Mouse (Mus musculus) lung, embryonic 14.5 days (tissue): ENCODE data around the gene Serpina9. TPM values are rescaled to one million over a fixed set of nuclear protein-coding genes. Genes with fewer than 3 reads are reported as not detected.

Experiments used
- ATAC-seq: fragments of 200-750 bp; cut with Nextera tagmentation; 2 replicates; pipeline ENCODE4 v1.8.0; 2017; ENCODE audit warnings: mild to moderate bottlenecking, moderate TSS enrichment, moderate library complexity; ENCODE audit not compliant: insufficient read depth
- DNase-seq: peaks from one replicate; pipeline ENCODE4 v3.0.0-alpha.2; 2015
- H3K27ac ChIP-seq: fragments of 300-500 bp; sonication (generic); 2 replicates; pipeline ENCODE4 v1.5.1; 2014; ENCODE audit warnings: low read depth, mild to moderate bottlenecking, moderate library complexity
- H3K27me3 ChIP-seq: fragments of 300-500 bp; sonication (generic); 2 replicates; pipeline ENCODE4 v1.6.1; 2014; ENCODE audit warnings: low read length, control low read depth; ENCODE audit not compliant: insufficient read depth
- H3K36me3 ChIP-seq: fragments of 300-500 bp; sonication (generic); 2 replicates; pipeline ENCODE4 v1.6.1; 2014; ENCODE audit warnings: control low read depth; ENCODE audit not compliant: insufficient read depth
- H3K4me1 ChIP-seq: fragments of 300-500 bp; sonication (generic); 2 replicates; pipeline ENCODE4 v1.6.1; 2014; ENCODE audit warnings: antibody characterized with exemption, control low read depth; ENCODE audit not compliant: insufficient read depth
- H3K4me2 ChIP-seq: fragments of 300-500 bp; sonication (generic); 2 replicates; pipeline ENCODE4 v1.6.1; 2014; ENCODE audit warnings: mild to moderate bottlenecking
- H3K4me3 ChIP-seq: fragments of 300-500 bp; sonication (generic); 2 replicates; pipeline ENCODE4 v1.5.1; 2014; ENCODE audit warnings: low read depth, low read length
- H3K9ac ChIP-seq: fragments of 300-500 bp; sonication (generic); 2 replicates; pipeline ENCODE4 v1.6.1; 2014
- H3K9me3 ChIP-seq: fragments of 300-500 bp; sonication (generic); 2 replicates; pipeline ENCODE4 v1.6.1; 2016; ENCODE audit warnings: low read depth, low read length, control low read depth
- CTCF ChIP-seq: IDR thresholded peaks from 2 replicates; pipeline ENCODE4 v1.5.1; 2016; ENCODE audit warnings: antibody characterized with exemption, low read depth
- WGBS: fragments of 180-500 bp; shearing (Covaris S2); extraction: QIAGEN DNeasy Blood & Tissue Kit; methylation state at CpG from one replicate; pipeline ENCODE4 v1.1.7; 2014; 5-methylcytosine and 5-hydroxymethylcytosine counted together
- polyA plus RNA-seq: library from polyadenylated mRNA; unstranded; fragments of >200 nt; fragmentation: Nextera tagmentation; extraction: Ambion mirVana; gene quantifications from 2 replicates; pipeline ENCODE4 v1.2.1, GENCODE M21; 2014

Gene Serpina9
- polyA plus RNA-seq, 1 experiment from 2014 or later = not detected

- H3K27ac ChIP-seq = no peak within 1 kb of the TSS
- no peak within 1 kb of the TSS for H3K4me3 ChIP-seq
- no peaks in the 10 kb centered on the region for H3K4me1 ChIP-seq
- WGBS = 77% methylated on average over 6 of the region's 6 CpGs
- DNase-seq (no peak), ATAC-seq (no peak)
- H3K27me3 ChIP-seq = no peaks in the 10 kb centered on the region
- TF ChIP-seq CTCF = no peak
- H3K36me3 ChIP-seq = no peaks in the 10 kb centered on the region
- H3K9me3 ChIP-seq = no peaks in the 10 kb centered on the region
- no peak within 1 kb of the TSS for H3K9ac ChIP-seq
- no peak within 1 kb of the TSS for H3K4me2 ChIP-seq
These were observed 23.7 kb downstream of the Serpina9 start, which contains the start of gene Serpina11 for GRCm38 (mm10) chr12:103989857-103990256. Serpina11 (minus strand) TSS chr12:103989957.

DNA sequence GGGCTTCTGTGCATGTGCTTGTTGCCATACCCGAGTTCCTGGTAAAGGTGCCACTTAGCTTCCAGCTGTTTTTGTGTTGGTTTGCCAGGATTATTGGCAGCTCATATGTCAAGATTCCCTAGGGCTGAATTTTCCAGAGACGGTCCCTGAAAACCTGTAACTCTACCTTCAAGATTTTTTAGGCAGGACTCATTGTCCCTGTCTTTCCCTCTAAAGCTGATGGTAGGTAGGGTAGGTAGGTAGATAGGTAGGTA is 24.1 kb downstream of the Serpina9 start:
- no peak overlapping the region for H3K27ac ChIP-seq
- H3K9ac ChIP-seq = no peak overlapping the region
- no peak for ATAC-seq
- no peaks in the 10 kb centered on the region for H3K9me3 ChIP-seq
- no peak for DNase-seq
- H3K4me1 ChIP-seq = no peaks in the 10 kb centered on the region
- no peaks in the 10 kb centered on the region for H3K36me3 ChIP-seq
- 56% methylated on average over 2 of the region's 2 CpGs for WGBS
- TF ChIP-seq CTCF = no peak
- H3K27me3 ChIP-seq = no peaks in the 10 kb centered on the region
- no peak overlapping the region for H3K4me3 ChIP-seq
- no peak overlapping the region for H3K4me2 ChIP-seq

DNA sequence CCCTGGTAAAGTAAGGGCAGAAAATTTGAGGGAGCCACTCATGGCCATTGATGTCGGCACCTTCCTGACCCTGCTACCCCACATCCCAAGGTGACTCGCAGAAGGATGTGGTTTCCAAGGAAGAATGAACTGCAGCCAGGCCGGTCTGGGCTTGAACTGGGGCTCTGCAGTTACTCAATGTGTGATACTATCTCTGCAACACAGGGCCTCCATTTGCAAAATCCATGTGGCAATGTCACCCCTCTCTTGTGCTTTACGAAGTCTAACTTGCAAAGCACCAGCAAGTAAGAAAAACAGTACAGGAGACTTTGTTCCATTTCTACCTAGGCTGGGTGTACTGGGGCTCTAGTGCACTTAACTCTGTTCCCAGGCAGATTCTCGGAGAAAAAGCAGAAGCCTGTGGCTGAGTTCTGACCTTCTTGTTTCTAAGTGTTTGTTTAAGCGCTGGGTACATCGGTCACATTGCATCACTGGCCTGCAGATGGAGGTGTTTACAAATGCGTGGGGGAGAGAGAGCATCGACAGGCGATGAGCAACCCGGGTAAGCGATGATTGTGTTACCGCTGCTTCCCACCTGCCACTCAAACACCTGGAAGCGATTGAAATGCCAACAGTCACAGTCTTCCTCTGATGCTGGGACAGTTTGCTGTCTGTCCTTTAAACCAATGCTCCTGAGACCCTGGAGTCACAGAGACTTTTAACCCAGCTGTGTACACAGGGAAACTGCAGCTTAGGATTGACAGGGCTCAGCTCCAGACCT is 24.6 kb downstream of the Serpina9 start:
- DNase-seq (no peak), ATAC-seq (no peak)
- no peak overlapping the region for H3K4me3 ChIP-seq
- H3K9ac ChIP-seq = no peak overlapping the region
- H3K4me1 ChIP-seq = no peaks in the 10 kb centered on the region
- WGBS = 25% methylated on average over 14 of the region's 14 CpGs
- H3K9me3 ChIP-seq = no peaks in the 10 kb centered on the region
- no peak overlapping the region for H3K27ac ChIP-seq
- H3K27me3 ChIP-seq = no peaks in the 10 kb centered on the region
- H3K36me3 ChIP-seq = no peaks in the 10 kb centered on the region
- H3K4me2 ChIP-seq = no peak overlapping the region
- no peak for TF ChIP-seq CTCF

GRCm38 (mm10) chr12:103985868-103986267 is 27.7 kb downstream of the Serpina9 start:
- H3K9me3 ChIP-seq = no peaks in the 10 kb centered on the region
- H3K36me3 ChIP-seq = no peaks in the 10 kb centered on the region
- no peak overlapping the region for H3K27ac ChIP-seq
- no peak overlapping the region for H3K9ac ChIP-seq
- H3K4me2 ChIP-seq = no peak overlapping the region
- H3K27me3 ChIP-seq = no peaks in the 10 kb centered on the region
- TF ChIP-seq CTCF = no peak
- H3K4me3 ChIP-seq = no peak overlapping the region
- ATAC-seq (no peak), DNase-seq (no peak)
- WGBS = 54% methylated on average over 5 of the region's 5 CpGs
- no peaks in the 10 kb centered on the region for H3K4me1 ChIP-seq

GRCm38 (mm10) chr12:103984935-103985334 is 28.6 kb downstream of the Serpina9 start:
- DNase-seq (peak; percentile 81), ATAC-seq (no peak)
- Histone ChIP-seq H3K4me2 (no peak overlapping the region), H3K4me1 (no peaks in the 10 kb centered on the region), H3K4me3 (no peak overlapping the region), H3K27me3 (no peaks in the 10 kb centered on the region), H3K9ac (no peak overlapping the region), H3K9me3 (no peaks in the 10 kb centered on the region), H3K27ac (no peak overlapping the region), H3K36me3 (no peaks in the 10 kb centered on the region)
- WGBS = 49% methylated on average over 4 of the region's 4 CpGs
- peak; percentile 68 for TF ChIP-seq CTCF

GRCm38 (mm10) chr12:103981646-103982360 is 31.8 kb downstream of the Serpina9 start:
- no peak for TF ChIP-seq CTCF
- Histone ChIP-seq H3K27ac (no peak overlapping the region), H3K4me3 (no peak overlapping the region), H3K9ac (no peak overlapping the region), H3K27me3 (no peaks in the 10 kb centered on the region), H3K4me1 (no peaks in the 10 kb centered on the region), H3K9me3 (no peaks in the 10 kb centered on the region), H3K36me3 (no peaks in the 10 kb centered on the region), H3K4me2 (no peak overlapping the region)
- ATAC-seq = no peak
- 30% methylated on average over 7 of the region's 7 CpGs for WGBS
- DNase-seq = no peak

- Histone ChIP-seq H3K4me1 (no peaks in the 10 kb centered on the region), H3K4me2 (no peak overlapping the region), H3K36me3 (no peaks in the 10 kb centered on the region), H3K27me3 (no peaks in the 10 kb centered on the region), H3K27ac (no peak overlapping the region), H3K4me3 (no peak overlapping the region), H3K9ac (no peak overlapping the region), H3K9me3 (no peaks in the 10 kb centered on the region)
- 67% methylated on average over 10 of the region's 10 CpGs for WGBS
- TF ChIP-seq CTCF = no peak
- ATAC-seq (no peak), DNase-seq (no peak)
These were observed 35.3 kb downstream of the Serpina9 start for GRCm38 (mm10) chr12:103978294-103978693.
